Mouse (Mus musculus) stomach, embryonic 14.5 days (tissue): Measurements from ENCODE around the gene Hsd17b14. TPM values are rescaled to one million over a fixed set of nuclear protein-coding genes. Genes with fewer than 3 reads are reported as not detected.
"Not testable (repeated sequence)": the region's sequence is repeated elsewhere in the genome, so short reads cannot be mapped to it uniquely, and the experiment has no call there.

Experiments used
- ATAC-seq: fragments of 200-750 bp; cut with Nextera tagmentation; 2 replicates; pipeline ENCODE4 v1.8.0; 2017; ENCODE audit warnings: low read depth, moderate TSS enrichment; ENCODE audit not compliant: insufficient number of reproducible peaks, insufficient read depth, low FRiP score
- H3K27ac ChIP-seq: fragments of 300-500 bp; sonication (generic); 2 replicates; pipeline ENCODE4 v1.5.1; 2014; ENCODE audit warnings: mild to moderate bottlenecking, low read length, moderate library complexity, mixed read lengths
- H3K27me3 ChIP-seq: fragments of 300-500 bp; sonication (generic); 2 replicates; pipeline ENCODE4 v1.6.1; 2014; ENCODE audit warnings: low read length, control low read depth, mixed read lengths; ENCODE audit not compliant: control insufficient read depth, insufficient read depth
- H3K36me3 ChIP-seq: fragments of 300-500 bp; sonication (generic); 2 replicates; pipeline ENCODE4 v1.6.1; 2014; ENCODE audit warnings: mild to moderate bottlenecking, control low read depth, low read length, moderate library complexity, mixed read lengths; ENCODE audit not compliant: control insufficient read depth, insufficient read depth
- H3K4me1 ChIP-seq: fragments of 300-500 bp; sonication (generic); 2 replicates; pipeline ENCODE4 v1.6.1; 2014; ENCODE audit warnings: low read length, control low read depth, mixed read lengths; ENCODE audit not compliant: control insufficient read depth, insufficient read depth
- H3K4me2 ChIP-seq: fragments of 300-500 bp; sonication (generic); replicated peaks from 2 replicates; pipeline ENCODE4 v1.6.1; 2014; ENCODE audit warnings: low read depth, low read length, control low read depth
- H3K4me3 ChIP-seq: fragments of 300-500 bp; sonication (generic); 2 replicates; pipeline ENCODE4 v1.5.1; 2014; ENCODE audit warnings: low read depth, low read length, control low read depth
- H3K9ac ChIP-seq: fragments of 300-500 bp; sonication (generic); replicated peaks from 2 replicates; pipeline ENCODE4 v1.6.1; 2014; ENCODE audit warnings: low read depth, mild to moderate bottlenecking, control low read depth, low read length, moderate library complexity, mixed read lengths
- H3K9me3 ChIP-seq: fragments of 300-500 bp; sonication (generic); 2 replicates; pipeline ENCODE4 v1.6.1; 2016; ENCODE audit warnings: low read depth, low read length, control low read depth; ENCODE audit not compliant: control insufficient read depth
- WGBS: fragments of 180-500 bp; shearing (Covaris S2); extraction: QIAGEN DNeasy Blood & Tissue Kit; methylation state at CpG from one replicate; pipeline ENCODE4 v1.1.7; 2014; 5-methylcytosine and 5-hydroxymethylcytosine counted together
- polyA plus RNA-seq: library from polyadenylated mRNA; unstranded; fragments of >200 nt; fragmentation: Nextera tagmentation; extraction: Ambion mirVana; gene quantifications from 2 replicates; pipeline ENCODE4 v1.2.1, GENCODE M21; 2014

Gene Hsd17b14
- polyA plus RNA-seq, result 1.8 and 1.9 TPM in 2 replicates

DNA sequence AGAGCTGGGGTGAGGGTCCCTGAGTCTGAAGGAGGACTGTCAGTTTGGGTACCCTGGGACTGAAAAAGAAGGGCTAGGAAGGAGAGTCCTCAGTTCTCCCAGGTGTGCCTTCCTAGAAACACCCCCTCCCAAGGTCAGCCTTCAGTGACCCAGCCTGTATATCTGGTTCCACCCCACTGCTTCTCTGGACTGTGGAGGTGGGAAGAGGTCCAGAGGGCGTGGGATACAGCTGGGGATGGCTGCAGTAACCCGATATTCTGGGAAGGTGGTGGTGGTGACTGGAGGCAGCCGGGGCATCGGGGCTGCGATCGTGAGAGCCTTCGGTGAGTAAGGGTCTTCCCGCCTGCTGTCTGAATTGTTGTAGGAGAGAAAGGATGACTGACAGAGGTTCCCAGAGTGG is at the start of gene Hsd17b14:
Gene Hsd17b14 (plus strand): TSS at position 150 of the 400 bp plus-strand sequence.
- no peak for ATAC-seq
- Histone ChIP-seq H3K27me3 (no peaks in the 10 kb centered on the region), H3K4me1 (no peaks in the 10 kb centered on the region), H3K4me2 (no peak within 1 kb of the TSS), H3K36me3 (no peaks in the 10 kb centered on the region), H3K9ac (no peak within 1 kb of the TSS), H3K9me3 (no peaks in the 10 kb centered on the region), H3K4me3 (no peak within 1 kb of the TSS), H3K27ac (no peak within 1 kb of the TSS)
- 33% methylated on average over 8 of the region's 8 CpGs for WGBS

DNA sequence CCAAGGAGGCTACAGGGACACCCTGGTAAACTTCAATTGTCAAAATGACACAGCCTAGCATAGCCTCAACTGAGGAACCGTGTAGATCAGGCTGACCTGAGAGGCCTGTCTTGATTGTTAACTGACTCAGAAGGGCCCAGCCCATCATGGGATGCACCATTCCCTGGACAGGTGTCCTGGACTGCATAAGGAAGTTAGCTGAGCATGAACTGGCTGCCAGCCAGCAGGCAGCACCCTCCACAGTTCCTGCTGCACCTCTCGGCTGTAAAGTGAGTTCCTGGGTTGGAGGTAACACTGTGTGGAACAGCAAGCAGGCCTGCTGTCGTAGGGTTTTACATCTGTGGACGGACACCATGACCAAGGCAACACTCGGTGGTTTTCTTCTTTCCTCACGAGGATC is 47.1 kb upstream of the Hsd17b14 start:
- no peak overlapping the region for H3K4me2 ChIP-seq

DNA sequence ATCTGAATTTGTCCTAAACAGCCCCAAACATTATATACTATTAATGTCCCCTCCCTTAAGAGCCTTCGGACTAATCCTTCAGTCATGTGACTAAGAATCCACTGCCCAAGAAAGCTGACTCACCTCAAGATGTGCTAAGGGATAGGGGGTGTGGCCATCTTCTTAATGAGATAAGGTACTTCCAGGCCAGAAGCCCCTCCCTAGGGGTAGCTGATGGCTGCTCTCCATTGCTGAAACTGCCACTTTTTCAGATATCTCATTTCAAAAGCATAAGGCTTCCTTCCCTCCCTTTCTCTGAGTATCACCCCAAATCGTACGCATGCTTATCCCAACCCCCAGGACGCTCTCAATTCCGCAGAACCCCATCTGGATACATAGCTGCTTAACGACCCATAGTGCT is 46.1 kb upstream of the Hsd17b14 start:
- Histone ChIP-seq H3K4me3 (no peak overlapping the region), H3K4me1 (0 out of 2 replicates have a peak, but pooled peaks cover 3% of the 10 kb centered on the region), H3K9me3 (no peaks in the 10 kb centered on the region), H3K27ac (no peak overlapping the region), H3K36me3 (peaks cover 6% of the 10 kb centered on the region; the same call in 1 of the 2 replicates), H3K27me3 (no peaks in the 10 kb centered on the region), H3K9ac (no peak overlapping the region), H3K4me2 (no peak overlapping the region)
- ATAC-seq, result no peak
- WGBS, result 84% methylated on average over 6 of the region's 6 CpGs

More for the DNA sequence above, 47.1 kb upstream of the Hsd17b14 start:
- Histone ChIP-seq H3K9me3 (no peaks in the 10 kb centered on the region), H3K4me3 (no peak overlapping the region), H3K27ac (no peak overlapping the region), H3K4me1 (0 out of 2 replicates have a peak, but pooled peaks cover 3% of the 10 kb centered on the region), H3K36me3 (peaks cover 11% of the 10 kb centered on the region; the same call in 1 of the 2 replicates), H3K9ac (no peak overlapping the region), H3K27me3 (no peaks in the 10 kb centered on the region)
- no peak for ATAC-seq
- WGBS, result 90% methylated on average over 6 of the region's 6 CpGs

DNA sequence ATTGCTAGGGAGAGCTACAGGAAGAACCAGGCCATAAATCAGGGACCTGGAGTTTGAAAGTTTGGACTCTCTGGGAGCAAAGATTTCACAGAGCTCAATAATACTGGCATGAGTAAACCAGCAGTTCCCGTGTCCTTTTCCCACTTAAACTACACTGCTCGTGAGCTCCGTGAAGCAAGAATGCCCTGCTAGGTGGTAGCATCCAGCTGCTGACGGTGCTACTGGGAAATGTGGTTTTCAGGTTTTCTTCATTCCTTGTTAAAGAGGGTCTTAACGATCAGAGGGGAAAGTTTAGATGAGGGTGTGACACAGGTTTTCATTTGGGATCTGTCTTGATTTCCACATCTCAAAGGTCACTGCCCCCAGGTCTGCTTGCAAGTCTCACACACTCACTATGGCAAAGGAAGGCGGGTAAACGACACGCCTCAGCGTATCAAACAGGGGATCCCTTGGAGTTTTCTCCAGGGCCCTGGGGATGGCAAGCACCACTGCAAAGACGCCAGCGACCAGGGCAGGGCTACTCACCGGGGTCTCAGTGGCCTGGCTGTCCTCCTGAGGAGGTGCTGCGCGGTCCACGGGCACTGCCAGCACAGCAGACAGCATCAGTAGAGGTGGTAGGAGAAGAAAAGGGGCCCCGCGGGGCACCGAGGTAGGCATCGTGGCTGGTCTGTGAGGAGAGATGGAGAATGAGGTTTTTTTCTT is 45.4 kb upstream of the Hsd17b14 start:
- Histone ChIP-seq H3K4me1 (0 out of 2 replicates have a peak, but pooled peaks cover 3% of the 10 kb centered on the region), H3K27ac (no peak overlapping the region), H3K36me3 (peaks cover 6% of the 10 kb centered on the region; the same call in 1 of the 2 replicates), H3K9ac (peak overlapping the region; percentile 72), H3K9me3 (no peaks in the 10 kb centered on the region), H3K27me3 (no peaks in the 10 kb centered on the region), H3K4me3 (peak overlapping the region; percentile 80), H3K4me2 (peak overlapping the region; percentile 91)
- WGBS, result 28% methylated on average over 19 of the region's 19 CpGs
- ATAC-seq, result peak; percentile 7; the same call in 1 of the 2 replicates

DNA sequence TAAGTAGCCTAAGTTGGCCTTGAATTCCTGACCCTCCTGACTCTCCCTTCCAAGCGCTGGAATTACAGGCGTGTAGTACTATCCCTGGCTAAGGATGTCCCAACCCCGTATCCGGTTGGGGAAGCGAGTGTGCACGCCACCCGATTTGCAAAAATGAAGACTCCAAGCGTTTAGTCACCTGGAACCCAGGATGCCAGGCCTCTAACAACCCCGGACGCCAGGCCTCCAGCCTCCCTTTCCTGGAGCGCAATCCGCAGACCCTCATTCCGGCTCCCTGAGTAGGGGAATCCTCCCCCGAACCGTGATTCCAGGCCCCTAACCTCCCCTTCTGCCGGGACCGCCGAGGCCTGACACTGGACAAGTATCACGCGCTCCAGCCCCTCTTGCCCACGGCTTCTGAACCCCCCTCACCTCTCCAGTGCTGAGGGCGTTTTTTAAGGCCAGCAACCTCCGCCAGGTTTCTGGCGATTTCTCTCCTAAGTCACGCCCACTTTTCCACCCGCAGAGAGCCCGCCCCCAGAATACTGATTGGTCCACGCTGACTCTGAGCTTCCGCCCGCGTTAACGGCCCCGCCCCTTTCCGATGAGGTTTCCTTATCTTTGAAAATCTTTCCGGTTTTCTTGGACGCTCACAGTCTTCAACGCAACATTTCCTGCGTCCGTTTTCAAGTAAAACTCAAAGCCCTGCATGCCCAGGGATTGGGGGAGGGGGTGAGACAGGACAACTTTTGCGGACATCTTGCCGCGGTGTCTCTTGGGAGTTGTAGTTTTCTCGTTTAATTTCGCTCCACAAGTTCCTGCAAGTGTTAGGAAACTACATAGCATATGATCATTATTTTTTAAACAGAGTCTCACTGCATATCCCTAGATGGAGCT is 44.5 kb upstream of the Hsd17b14 start, which contains the start of gene Nucb1:
Gene Nucb1 (minus strand): TSS at position 495 of the 876 bp plus-strand sequence.
- ATAC-seq, result peak; percentile 87
- Histone ChIP-seq H3K27ac (peak within 1 kb of the TSS; percentile 92), H3K4me3 (peak within 1 kb of the TSS; percentile 80), H3K36me3 (peaks cover 6% of the 10 kb centered on the region; the same call in 1 of the 2 replicates), H3K27me3 (no peaks in the 10 kb centered on the region), H3K9me3 (no peaks in the 10 kb centered on the region), H3K4me1 (0 out of 2 replicates have a peak, but pooled peaks cover 3% of the 10 kb centered on the region), H3K4me2 (peak within 1 kb of the TSS; percentile 91), H3K9ac (peak within 1 kb of the TSS; percentile 72)
- under 1% methylated on average over 44 of the region's 44 CpGs for WGBS

DNA sequence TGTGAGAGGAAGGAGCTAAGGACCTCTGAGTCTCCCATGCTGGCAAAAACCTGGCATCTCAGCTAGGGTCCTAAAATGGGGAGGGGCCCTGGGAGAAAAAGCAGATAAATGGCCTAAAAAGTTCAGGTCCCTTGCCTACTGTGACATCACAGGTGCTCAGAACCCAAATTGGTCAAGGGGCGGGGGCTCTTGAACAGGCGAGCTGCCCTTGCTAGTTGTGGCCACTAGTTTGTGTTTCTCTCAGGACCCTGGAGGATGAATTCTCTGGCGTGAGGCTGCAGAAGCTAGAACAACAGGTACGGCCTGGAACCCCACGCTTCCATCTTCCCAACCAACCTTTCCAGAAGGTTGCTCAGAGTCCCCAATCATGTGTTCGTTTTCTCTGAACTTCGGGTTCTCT is 40.3 kb upstream of the Hsd17b14 start:
- Histone ChIP-seq H3K9me3 (no peaks in the 10 kb centered on the region), H3K4me3 (no peak overlapping the region), H3K4me1 (0 out of 2 replicates have a peak, but pooled peaks cover 1% of the 10 kb centered on the region), H3K9ac (no peak overlapping the region), H3K27ac (no peak overlapping the region), H3K36me3 (no peaks in the 10 kb centered on the region), H3K27me3 (no peaks in the 10 kb centered on the region), H3K4me2 (no peak overlapping the region)
- 83% methylated on average over 7 of the region's 7 CpGs for WGBS
- no peak for ATAC-seq

DNA sequence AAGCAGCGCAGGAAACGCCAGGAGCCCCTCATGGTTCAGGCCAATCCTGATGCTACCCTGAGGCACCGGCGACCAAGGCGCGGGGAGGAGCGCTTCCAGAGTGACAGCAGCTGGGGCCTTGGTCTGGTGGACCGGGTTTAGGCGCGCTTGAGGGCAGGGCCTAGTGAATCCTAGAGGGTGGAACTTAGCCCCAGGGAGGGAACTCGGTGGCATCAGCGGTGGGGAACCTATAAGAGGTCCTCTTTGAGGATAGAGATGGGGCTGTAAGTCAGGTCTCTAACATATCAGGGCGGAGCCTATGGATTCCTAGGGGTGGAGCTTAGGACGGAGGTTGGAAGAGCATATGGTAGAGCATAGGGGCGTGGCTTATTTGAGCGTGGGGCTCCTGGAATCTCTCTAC is 39.3 kb upstream of the Hsd17b14 start:
- H3K36me3 ChIP-seq, result no peaks in the 10 kb centered on the region
- H3K27me3 ChIP-seq, result no peaks in the 10 kb centered on the region
- no peak overlapping the region for H3K9ac ChIP-seq
- 24% methylated on average over 16 of the region's 16 CpGs for WGBS
- peak; percentile 74 for ATAC-seq
- peak overlapping the region; percentile 63; the same call in 1 of the 2 replicates for H3K27ac ChIP-seq
- H3K4me2 ChIP-seq, result peak overlapping the region; percentile 16; the same call in 1 of the 2 replicates
- H3K4me3 ChIP-seq, result no peak overlapping the region
- H3K9me3 ChIP-seq, result no peaks in the 10 kb centered on the region
- H3K4me1 ChIP-seq, result 0 out of 2 replicates have a peak, but pooled peaks cover 2% of the 10 kb centered on the region

DNA sequence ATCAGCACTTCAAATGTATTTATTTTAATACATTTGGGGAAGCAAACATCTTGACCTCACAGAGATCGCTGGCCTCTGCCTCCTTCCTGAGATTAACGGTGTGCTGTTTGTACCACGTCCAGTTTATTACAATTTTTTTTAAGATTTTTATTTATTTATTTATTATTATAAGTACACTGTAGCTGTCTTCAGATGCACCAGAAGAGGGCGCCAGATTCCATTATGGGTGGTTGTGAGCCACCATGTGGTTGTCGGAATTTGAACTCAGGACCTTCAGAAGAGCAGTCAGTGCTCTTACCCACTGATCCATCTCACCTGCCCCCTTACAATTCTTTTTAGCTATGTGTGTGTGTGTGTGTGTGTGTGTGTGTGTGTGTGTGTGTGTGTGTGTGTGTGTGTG is 37.8 kb upstream of the Hsd17b14 start:
- WGBS, result 75% methylated on average over 5 of the region's 5 CpGs
- not testable (repeated sequence) for ATAC-seq, H3K9ac ChIP-seq

More for the DNA sequence above, 37.8 kb upstream of the Hsd17b14 start:
- H3K4me1 ChIP-seq, H3K4me3 ChIP-seq, H3K4me2 ChIP-seq, H3K36me3 ChIP-seq, H3K9me3 ChIP-seq, H3K27me3 ChIP-seq, H3K27ac ChIP-seq: not testable (repeated sequence)
